Mouse (Mus musculus): ENCODE results near the gene Zmym6.

- no peak for TF ChIP-seq EP300 (IDR thresholded peaks at IDR 0.05)
- TF ChIP-seq CTCF (IDR thresholded peaks at IDR 0.05), result no peak
Observed at GRCm38 (mm10) chr4:127124331-127124730, 47.1 kb downstream of the Zmym6 start.
